Mouse (Mus musculus) layer of hippocampus, postnatal 14 days (tissue): ENCODE measurements at regions not wholly inside any gene's neighbourhood (a gene's known extent, or its start where the extent isn't known, plus 50 kb on each side); places are given as distances from the start of the nearest gene placed in this dataset.
"Not testable (repeated sequence)": the region's sequence is repeated elsewhere in the genome, so short reads cannot be mapped to it uniquely, and the experiment has no call there.

Experiments used
- DNase-seq, 2 experiments: peaks; one replicate each; pipeline ENCODE4 v3.0.0; 2021 to 2022; ENCODE audit warnings: low spot score in 2 of 2, mixed read lengths in 1 of 2

GRCm38 (mm10) chr12:77526581-77526980 is 288.7 kb downstream of the Fut8 start:
- DNase-seq, result not testable (repeated sequence)

- no peak for DNase-seq
Observed at GRCm38 (mm10) chr12:77527499-77527898, 289.6 kb downstream of the Fut8 start.

- no peak for DNase-seq
Observed at GRCm38 (mm10) chr12:77527953-77528865, 290.3 kb downstream of the Fut8 start.

- no peak for DNase-seq
Observed at GRCm38 (mm10) chr12:77528868-77529271, 290.9 kb downstream of the Fut8 start.

GRCm38 (mm10) chr12:77529414-77529813 is 291.5 kb downstream of the Fut8 start:
- no peak for DNase-seq

GRCm38 (mm10) chr12:77529955-77530354 is 292.0 kb downstream of the Fut8 start:
- no peak for DNase-seq

GRCm38 (mm10) chr12:77531294-77531693 is 293.4 kb downstream of the Fut8 start:
- DNase-seq, result no peak

GRCm38 (mm10) chr12:77532547-77532946 is 294.6 kb downstream of the Fut8 start:
- DNase-seq, result no peak

GRCm38 (mm10) chr12:77533606-77534005 is 295.7 kb downstream of the Fut8 start:
- DNase-seq, result no peak

- DNase-seq, result no peak
Observed at GRCm38 (mm10) chr12:77534079-77534478, 296.2 kb downstream of the Fut8 start.

GRCm38 (mm10) chr12:77535147-77535546 is 297.2 kb downstream of the Fut8 start:
- no peak for DNase-seq

- DNase-seq, result no peak
Observed at GRCm38 (mm10) chr12:77537139-77537848, 299.4 kb downstream of the Fut8 start.

- DNase-seq, result no peak
Observed at GRCm38 (mm10) chr12:77539661-77540431, 301.9 kb downstream of the Fut8 start.

GRCm38 (mm10) chr12:77541051-77541765 is 303.3 kb downstream of the Fut8 start:
- DNase-seq, result no peak

GRCm38 (mm10) chr12:77541826-77542225 is 303.9 kb downstream of the Fut8 start:
- no peak for DNase-seq

GRCm38 (mm10) chr12:77543651-77544050 is 305.7 kb downstream of the Fut8 start:
- DNase-seq, result no peak

- no peak for DNase-seq
Observed at GRCm38 (mm10) chr12:77546165-77546564, 308.2 kb downstream of the Fut8 start.

- DNase-seq, result peak in 1 of 2 experiments; percentile 67
Observed at GRCm38 (mm10) chr12:77568286-77568685, 330.4 kb downstream of the Fut8 start.

GRCm38 (mm10) chr12:77570501-77570900 is 332.6 kb downstream of the Fut8 start:
- DNase-seq, result no peak

- DNase-seq, result peak in 1 of 2 experiments; percentile 44
Observed at GRCm38 (mm10) chr12:77571071-77571470, 333.1 kb downstream of the Fut8 start.

GRCm38 (mm10) chr12:77575046-77575445 is 337.1 kb downstream of the Fut8 start:
- no peak for DNase-seq
